Mouse (Mus musculus): ENCODE data around the gene Def8.

Def8 gene

GRCm38 (mm10) chr8:123423441-123423840, at the start of gene Def8:
Gene Def8, plus strand, starts transcription at chr8:123423527.
- DNase-seq (ENCODE audit: low spot score): no peak

DNA sequence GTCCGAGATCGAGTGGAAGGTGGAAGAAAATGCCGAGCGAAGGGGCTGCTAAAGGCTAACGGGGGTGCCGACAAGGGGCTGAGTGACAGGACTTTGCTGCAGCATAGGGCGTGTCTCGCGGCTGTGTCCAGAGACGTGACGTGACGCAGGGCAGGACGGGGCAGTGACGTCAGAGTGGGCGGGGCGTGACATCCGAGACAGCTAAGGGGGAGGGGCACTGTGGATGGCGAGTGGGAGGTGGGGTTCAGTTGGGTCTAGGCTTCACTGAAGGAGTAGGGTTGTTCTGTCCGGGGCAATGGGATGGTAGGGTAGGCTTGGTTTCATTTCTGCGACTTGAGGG, 49.1 kb upstream of the Def8 start:
- peak; percentile 97 for DNase-seq (ENCODE audit: low spot score)

DNA sequence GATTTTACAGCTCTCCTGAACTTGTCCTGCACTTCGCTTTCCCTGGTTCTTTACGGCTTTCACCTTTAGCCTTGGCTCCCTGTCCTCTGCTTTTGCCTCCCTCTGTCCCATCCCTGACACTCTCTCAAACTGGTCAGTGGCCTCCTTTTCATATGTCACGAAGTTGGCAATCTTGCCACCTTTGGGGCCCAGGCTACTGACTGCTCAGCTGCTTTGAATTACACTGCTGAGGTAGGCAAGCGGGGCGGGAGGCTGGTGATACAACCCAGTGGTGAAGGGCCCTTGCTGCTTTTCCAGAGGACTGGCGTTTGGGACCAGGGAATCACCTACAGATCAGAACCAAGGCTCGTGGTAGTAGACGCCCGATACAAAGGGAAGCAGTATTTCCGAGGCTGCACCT, 47.6 kb upstream of the Def8 start:
- DNase-seq (ENCODE audit: low spot score): no peak

DNA sequence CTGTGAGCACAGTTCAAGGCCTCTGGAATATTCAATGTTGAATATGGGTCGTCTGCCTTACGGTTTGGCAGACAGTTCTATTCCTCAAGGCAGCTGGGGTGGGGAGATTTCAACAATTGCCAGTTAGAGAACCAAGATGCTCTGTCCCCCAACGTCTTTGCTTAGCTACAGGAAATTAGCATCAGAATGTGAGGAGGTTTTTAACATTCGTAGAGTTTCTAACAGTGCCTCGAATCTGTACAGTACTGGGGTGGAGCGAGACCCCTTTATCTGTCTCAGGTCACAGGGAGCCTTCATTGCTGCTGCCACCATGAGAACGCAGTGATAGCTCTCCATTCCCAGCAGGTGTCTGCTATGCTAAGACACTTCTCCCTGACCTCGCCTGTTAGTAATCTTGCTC, 47.2 kb upstream of the Def8 start:
- DNase-seq (ENCODE audit: low spot score): no peak

DNA sequence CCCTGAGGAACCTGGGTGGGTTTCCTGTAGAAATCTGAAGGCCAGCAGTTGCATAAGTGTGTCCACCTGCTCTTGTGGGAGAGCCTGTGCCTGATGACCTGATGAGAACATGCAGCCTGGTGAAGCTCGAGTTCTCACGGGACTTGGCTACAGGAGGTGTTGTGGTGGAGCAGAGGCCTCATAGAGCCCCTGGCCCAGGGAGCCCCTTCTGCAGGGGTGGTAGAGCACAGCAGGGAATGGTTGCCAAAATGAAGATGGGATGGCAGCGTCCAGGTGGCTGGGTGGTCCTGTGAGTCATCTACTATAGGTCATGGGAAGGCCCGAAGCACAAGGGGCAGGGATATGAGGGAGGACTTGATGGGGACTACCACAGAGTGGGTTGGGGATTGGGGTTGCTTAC, 41.6 kb upstream of the Def8 start:
- no peak for DNase-seq (ENCODE audit: low spot score)

GRCm38 (mm10) chr8:123382516-123382915, 40.8 kb upstream of the Def8 start:
- DNase-seq (ENCODE audit: low spot score): peak; percentile 88

- peak; percentile 73 for DNase-seq (ENCODE audit: low spot score)
Measured at GRCm38 (mm10) chr8:123384883-123385540, 38.3 kb upstream of the Def8 start.

DNA sequence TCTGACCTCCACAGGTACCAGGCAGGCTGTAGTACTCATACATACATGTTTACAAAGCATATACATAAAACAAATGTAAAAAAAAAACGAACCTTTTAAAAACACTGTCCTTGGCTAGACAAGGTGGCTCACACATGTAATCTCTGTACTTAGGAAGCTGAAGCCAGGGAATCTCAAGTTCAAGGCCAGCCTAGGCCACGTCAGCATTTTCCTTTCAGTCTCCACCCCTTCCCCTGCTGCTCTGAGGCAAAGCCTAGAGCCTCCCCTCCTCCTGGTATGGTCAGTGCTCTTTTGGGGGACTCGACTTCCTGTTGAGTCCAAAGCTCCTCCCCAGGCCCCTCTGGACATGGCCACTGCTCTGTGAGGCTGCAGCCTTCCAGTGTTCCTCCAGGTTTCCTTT, 36.3 kb upstream of the Def8 start:
- DNase-seq (ENCODE audit: low spot score): no peak

GRCm38 (mm10) chr8:123387801-123388200, 35.5 kb upstream of the Def8 start:
- DNase-seq (ENCODE audit: low spot score): no peak

DNA sequence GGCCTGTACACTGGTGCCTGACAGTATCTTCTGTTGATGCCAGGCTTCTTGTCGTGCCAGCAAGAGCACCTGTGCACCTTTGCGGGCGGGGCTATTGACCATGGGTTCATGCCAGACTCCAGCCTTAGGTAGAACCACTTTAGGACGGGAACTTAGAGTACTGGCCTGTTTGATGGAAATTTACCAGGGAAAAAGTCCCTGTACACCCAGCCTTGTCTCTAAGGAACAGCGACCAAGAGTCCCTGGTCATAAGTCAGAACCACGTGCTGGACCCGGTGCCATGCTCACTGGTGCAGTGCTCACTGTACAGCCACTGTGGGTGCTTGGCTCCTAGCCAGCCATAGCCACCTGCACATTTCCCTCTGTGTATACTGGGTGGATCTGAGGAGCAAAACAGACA, 34.3 kb upstream of the Def8 start:
- DNase-seq (ENCODE audit: low spot score): no peak

DNA sequence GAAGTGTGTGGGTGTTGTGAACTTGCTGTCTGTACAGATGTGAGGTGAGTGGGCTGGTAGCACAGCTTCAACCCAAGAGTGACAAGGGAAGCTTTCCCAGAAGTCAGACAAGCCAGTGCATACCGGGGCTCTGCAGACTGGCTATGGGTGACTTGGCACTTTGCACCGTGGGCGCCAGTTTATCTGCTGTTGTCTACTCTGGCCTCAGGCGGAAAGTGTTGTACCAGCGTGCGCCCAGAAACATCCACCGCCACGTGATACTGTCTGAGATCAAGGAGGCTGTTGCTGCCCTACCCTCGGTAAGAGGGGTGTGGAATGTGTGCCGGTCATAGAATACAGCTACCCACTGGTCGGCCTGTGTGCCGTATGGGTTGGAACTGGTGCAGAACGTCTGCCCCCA, 25.0 kb upstream of the Def8 start:
- no peak for DNase-seq (ENCODE audit: low spot score)

DNA sequence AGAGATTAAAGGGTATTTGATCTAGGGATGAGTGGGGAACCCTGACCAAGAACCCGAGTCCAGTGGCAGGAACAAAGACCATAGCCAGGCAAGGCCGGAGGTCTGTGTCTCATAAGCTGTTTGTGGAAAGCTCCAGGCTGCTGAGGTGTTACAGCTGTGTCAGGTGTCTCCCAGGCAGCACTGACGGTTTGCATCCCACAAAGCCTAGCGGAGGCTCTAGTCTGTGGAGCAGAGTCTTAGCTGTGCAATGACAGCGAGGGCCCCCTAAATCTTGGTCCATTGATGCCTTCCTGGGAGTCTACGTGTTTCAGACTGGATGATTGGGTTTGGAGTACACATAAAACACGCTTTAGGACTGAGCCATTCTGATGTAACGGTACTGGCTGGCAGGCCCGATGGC, 21.4 kb upstream of the Def8 start:
- no peak for DNase-seq (ENCODE audit: low spot score)

- no peak for DNase-seq (ENCODE audit: low spot score)
Measured at GRCm38 (mm10) chr8:123402730-123403326, 20.5 kb upstream of the Def8 start.

DNA sequence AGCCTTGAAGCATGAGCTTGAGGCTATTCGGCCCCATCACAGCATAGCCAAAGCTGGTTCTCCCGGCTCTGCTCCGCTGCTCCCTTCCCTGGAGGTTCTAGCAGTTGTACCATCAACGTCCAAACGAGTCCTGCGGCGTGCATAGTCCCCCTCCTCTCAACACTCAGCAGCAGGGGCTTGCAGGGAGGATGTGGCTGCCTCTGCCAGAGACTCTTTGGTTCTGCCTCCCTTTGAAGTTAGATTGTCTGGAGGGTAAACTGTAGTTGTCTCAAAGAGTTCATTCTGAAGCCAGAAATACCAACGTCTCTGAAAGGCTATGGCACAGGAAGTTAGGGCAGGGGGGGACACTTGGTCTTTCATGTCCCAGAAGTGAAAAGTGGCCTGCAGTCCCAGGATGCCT, 18.8 kb upstream of the Def8 start:
- DNase-seq (ENCODE audit: low spot score): no peak

- peak; percentile 79 for DNase-seq (ENCODE audit: low spot score)
Measured at GRCm38 (mm10) chr8:123406786-123407185, 16.5 kb upstream of the Def8 start, which contains the start of gene Mc1r. Gene Mc1r, plus strand, starts transcription at chr8:123407107.

GRCm38 (mm10) chr8:123407612-123408011, 15.7 kb upstream of the Def8 start:
- DNase-seq (ENCODE audit: low spot score): peak; percentile 73

DNA sequence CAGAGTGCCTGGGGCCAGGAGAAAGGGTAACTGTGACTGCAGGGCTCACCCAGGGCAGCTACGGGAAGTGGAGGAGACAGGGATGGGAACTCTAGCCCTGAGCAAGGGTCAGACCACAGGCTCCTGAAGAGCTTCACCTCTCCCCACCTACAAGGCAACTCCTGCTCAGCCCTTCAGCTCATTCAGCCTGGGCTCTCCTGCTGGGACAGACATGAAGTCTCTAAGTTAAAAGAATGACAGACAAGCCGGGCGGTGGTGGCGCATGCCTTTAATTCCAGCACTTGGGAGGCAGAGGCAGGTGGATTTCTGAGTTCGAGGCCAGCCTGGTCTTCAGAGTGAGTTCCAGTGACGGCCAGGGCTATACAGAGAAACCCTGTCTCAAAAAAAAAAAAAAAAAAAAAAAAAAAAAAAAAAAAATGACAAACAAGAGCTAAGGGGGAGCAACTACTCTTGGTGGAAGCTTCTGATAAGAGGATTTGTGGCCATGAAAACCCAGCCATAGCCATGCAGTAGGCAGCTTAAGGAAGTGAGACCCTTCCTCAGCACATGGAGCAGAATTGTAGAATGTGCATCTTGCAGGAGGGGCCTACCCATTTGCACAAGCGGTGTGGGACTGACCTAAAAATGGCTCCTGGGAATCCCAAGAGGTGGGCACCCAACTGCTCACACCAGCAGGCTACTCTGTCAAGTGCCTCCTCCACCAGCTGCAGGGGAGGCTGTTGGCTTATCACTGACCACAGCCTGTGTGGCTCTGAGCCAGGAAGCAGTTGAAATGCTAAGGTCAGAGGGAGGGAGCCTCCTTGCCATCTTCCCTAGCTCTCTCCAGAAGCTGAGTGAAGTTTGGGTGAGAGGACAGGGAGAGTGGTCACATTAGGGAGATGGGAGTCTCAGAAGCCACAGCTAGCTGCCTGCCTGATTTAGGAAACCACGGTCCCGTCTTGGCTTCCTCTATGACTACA, 14.5 kb upstream of the Def8 start:
- peak; percentile 85 for DNase-seq (ENCODE audit: low spot score)

DNA sequence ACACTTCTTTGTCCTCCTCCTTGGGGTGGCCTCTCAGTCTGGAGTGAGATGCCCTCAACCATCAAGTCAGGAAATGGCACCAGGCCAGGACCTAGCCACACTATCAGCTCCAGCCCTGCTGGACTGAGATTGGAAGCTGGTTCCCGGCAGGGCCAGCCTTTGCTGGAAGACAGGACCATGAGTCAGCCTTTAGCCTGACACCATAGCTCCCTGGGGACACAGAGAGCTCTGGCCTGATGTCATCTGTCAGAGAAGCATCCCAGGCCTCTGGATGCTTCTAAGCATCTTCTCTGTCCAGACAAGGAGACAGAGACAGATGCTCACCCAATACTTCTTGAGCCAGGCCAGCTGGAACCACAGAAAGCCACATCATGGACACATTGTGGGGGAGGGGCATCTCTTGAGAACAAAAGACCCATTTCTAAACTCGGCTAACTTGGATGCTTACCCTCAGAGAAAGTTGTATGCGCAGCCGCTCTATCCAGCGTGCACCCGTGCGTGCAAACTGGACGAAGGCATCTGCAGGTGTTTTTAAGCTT, 13.2 kb upstream of the Def8 start:
- DNase-seq (ENCODE audit: low spot score): peak; percentile 100

DNA sequence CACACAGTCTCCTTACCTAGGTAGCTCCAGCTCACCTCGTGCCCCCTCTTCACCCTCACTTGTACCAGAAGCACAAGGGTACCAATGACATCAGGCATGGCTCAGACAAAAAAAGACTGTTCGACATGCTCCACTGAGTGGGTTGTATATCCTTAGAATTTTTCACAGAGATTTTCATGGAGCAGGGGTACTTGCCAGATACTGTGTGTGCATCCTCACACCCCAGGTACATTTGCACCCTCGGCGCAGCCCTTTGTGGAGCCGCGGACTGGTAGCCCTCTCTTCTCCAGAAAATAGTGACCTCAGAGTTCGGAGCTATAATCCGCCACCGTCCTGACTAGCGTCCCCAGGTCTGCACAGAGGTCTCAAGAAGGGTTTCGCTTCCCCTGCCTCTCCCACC, 12.5 kb upstream of the Def8 start:
- no peak for DNase-seq (ENCODE audit: low spot score)

GRCm38 (mm10) chr8:123411246-123411645, 12.1 kb upstream of the Def8 start, which contains the start of gene Tubb3:
Gene Tubb3, plus strand, starts transcription at chr8:123411424.
- peak; percentile 99 for DNase-seq (ENCODE audit: low spot score)

- DNase-seq (ENCODE audit: low spot score): peak; percentile 69
Measured at GRCm38 (mm10) chr8:123411781-123412327, 11.5 kb upstream of the Def8 start.

DNA sequence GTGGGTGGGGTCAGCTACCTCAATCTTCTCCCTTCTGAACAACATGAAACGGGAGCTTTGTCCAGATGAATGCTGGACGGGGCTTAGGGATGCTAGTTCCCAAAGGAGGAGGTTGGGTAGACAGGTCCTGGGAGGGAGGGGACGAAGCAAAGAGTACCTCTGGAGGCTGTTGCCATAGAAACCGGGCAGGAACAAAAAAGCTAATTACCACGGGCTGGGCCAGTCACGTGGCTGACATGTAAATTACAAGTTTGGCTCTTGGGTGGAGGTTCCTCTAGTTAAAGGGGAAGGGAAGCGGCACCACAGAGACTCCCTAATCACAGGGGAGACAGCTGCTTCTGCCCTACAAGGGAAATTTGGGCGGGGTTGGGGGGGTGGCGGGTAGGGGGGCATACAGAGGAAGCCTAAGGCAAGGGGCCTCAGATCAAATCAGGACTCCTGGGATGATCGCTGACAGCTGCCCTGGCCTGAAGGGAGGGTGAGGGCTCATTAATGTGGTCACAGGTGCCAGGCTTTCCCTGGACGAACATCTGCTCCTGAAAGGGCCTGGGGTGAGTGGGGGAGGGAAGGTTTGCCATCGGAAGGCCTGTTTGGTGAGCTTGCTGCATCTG, 10.7 kb upstream of the Def8 start:
- DNase-seq (ENCODE audit: low spot score): peak; percentile 96
